Mouse (Mus musculus): ENCODE measurements at regions not wholly inside any gene's neighbourhood (a gene's known extent, or its start where the extent isn't known, plus 50 kb on each side); places are given as distances from the start of the nearest gene placed in this dataset.

- Histone ChIP-seq H3K36me3 (ENCODE audit: control insufficient read depth, insufficient read depth, low read length) (no peaks in the 10 kb centered on the region), H3K27me3 (ENCODE audit: control insufficient read depth, insufficient read depth, low read length) (no peaks in the 10 kb centered on the region), H3K9me3 (ENCODE audit: control insufficient read depth, low read length) (no peaks in the 10 kb centered on the region), H3K27ac (ENCODE audit: low read depth, low read length) (no peak overlapping the region), H3K4me1 (ENCODE audit: control insufficient read depth, insufficient read depth, low read length) (no peaks in the 10 kb centered on the region), H3K9ac (replicated peaks; ENCODE audit: low read depth, low read length) (no peak overlapping the region), H3K4me2 (ENCODE audit: low read depth, low read length) (no peak overlapping the region), H3K4me3 (ENCODE audit: low read depth, low read length) (no peak overlapping the region)
- 70% methylated on average over 18 of the region's 18 CpGs for WGBS
- peak; percentile 41; the same call in 1 of the 2 replicates for ATAC-seq (ENCODE audit: low read depth)
These were observed 167.4 kb downstream of the Triml1 start for GRCm38 (mm10) chr8:42973619-42974539.

GRCm38 (mm10) chr8:42972545-42972944 is 168.7 kb downstream of the Triml1 start:
- Histone ChIP-seq H3K4me1 (ENCODE audit: control insufficient read depth, insufficient read depth, low read length) (no peaks in the 10 kb centered on the region), H3K9me3 (ENCODE audit: control insufficient read depth, low read length) (no peaks in the 10 kb centered on the region), H3K36me3 (ENCODE audit: control insufficient read depth, insufficient read depth, low read length) (no peaks in the 10 kb centered on the region), H3K27ac (ENCODE audit: low read depth, low read length) (no peak overlapping the region), H3K9ac (replicated peaks; ENCODE audit: low read depth, low read length) (no peak overlapping the region), H3K27me3 (ENCODE audit: control insufficient read depth, insufficient read depth, low read length) (no peaks in the 10 kb centered on the region), H3K4me2 (ENCODE audit: low read depth, low read length) (no peak overlapping the region), H3K4me3 (ENCODE audit: low read depth, low read length) (no peak overlapping the region)
- no peak for ATAC-seq (ENCODE audit: low read depth)
- WGBS: 51% methylated on average over 4 of the region's 4 CpGs

GRCm38 (mm10) chr8:42967862-42968395 is 173.4 kb downstream of the Triml1 start:
- H3K27me3 ChIP-seq (ENCODE audit: control insufficient read depth, insufficient read depth, low read length): no peaks in the 10 kb centered on the region
- H3K4me3 ChIP-seq (ENCODE audit: low read depth, low read length): no peak overlapping the region
- WGBS: 28% methylated on average over 8 of the region's 8 CpGs
- no peaks in the 10 kb centered on the region for H3K4me1 ChIP-seq (ENCODE audit: control insufficient read depth, insufficient read depth, low read length)
- peak; percentile 54; the same call in 1 of the 2 replicates for ATAC-seq (ENCODE audit: low read depth)
- H3K4me2 ChIP-seq (ENCODE audit: low read depth, low read length): peak overlapping the region; percentile 24; the same call in 1 of the 2 replicates
- H3K36me3 ChIP-seq (ENCODE audit: control insufficient read depth, insufficient read depth, low read length): no peaks in the 10 kb centered on the region
- H3K9me3 ChIP-seq (ENCODE audit: control insufficient read depth, low read length): no peaks in the 10 kb centered on the region
- no peak overlapping the region for H3K9ac ChIP-seq (replicated peaks; ENCODE audit: low read depth, low read length)
- no peak overlapping the region for H3K27ac ChIP-seq (ENCODE audit: low read depth, low read length)

- Histone ChIP-seq H3K9ac (replicated peaks; ENCODE audit: low read depth, low read length) (no peak overlapping the region), H3K27ac (ENCODE audit: low read depth, low read length) (no peak overlapping the region), H3K4me2 (ENCODE audit: low read depth, low read length) (no peak overlapping the region), H3K4me3 (ENCODE audit: low read depth, low read length) (no peak overlapping the region), H3K36me3 (ENCODE audit: control insufficient read depth, insufficient read depth, low read length) (no peaks in the 10 kb centered on the region), H3K27me3 (ENCODE audit: control insufficient read depth, insufficient read depth, low read length) (no peaks in the 10 kb centered on the region), H3K9me3 (ENCODE audit: control insufficient read depth, low read length) (no peaks in the 10 kb centered on the region), H3K4me1 (ENCODE audit: control insufficient read depth, insufficient read depth, low read length) (no peaks in the 10 kb centered on the region)
- ATAC-seq (ENCODE audit: low read depth): no peak
- 80% methylated on average over 2 of the region's 2 CpGs for whole genome bisulfite sequencing
These were observed 176.8 kb downstream of the Triml1 start for GRCm38 (mm10) chr8:42964507-42964906.

GRCm38 (mm10) chr8:42958052-42958805 is 183.1 kb downstream of the Triml1 start:
- H3K4me2 ChIP-seq (ENCODE audit: low read depth, low read length): no peak overlapping the region
- no peak overlapping the region for H3K4me3 ChIP-seq (ENCODE audit: low read depth, low read length)
- H3K9ac ChIP-seq (replicated peaks; ENCODE audit: low read depth, low read length): no peak overlapping the region
- WGBS: 87% methylated on average over 11 of the region's 11 CpGs
- no peaks in the 10 kb centered on the region for H3K27me3 ChIP-seq (ENCODE audit: control insufficient read depth, insufficient read depth, low read length)
- no peaks in the 10 kb centered on the region for H3K9me3 ChIP-seq (ENCODE audit: control insufficient read depth, low read length)
- H3K27ac ChIP-seq (ENCODE audit: low read depth, low read length): no peak overlapping the region
- ATAC-seq (ENCODE audit: low read depth): no peak
- H3K4me1 ChIP-seq (ENCODE audit: control insufficient read depth, insufficient read depth, low read length): no peaks in the 10 kb centered on the region
- H3K36me3 ChIP-seq (ENCODE audit: control insufficient read depth, insufficient read depth, low read length): no peaks in the 10 kb centered on the region

- WGBS: 91% methylated on average over 3 of the region's 3 CpGs
- no peaks in the 10 kb centered on the region for H3K27me3 ChIP-seq (ENCODE audit: control insufficient read depth, insufficient read depth, low read length)
- H3K9me3 ChIP-seq (ENCODE audit: control insufficient read depth, low read length): no peaks in the 10 kb centered on the region
- H3K4me3 ChIP-seq (ENCODE audit: low read depth, low read length): no peak overlapping the region
- no peak overlapping the region for H3K9ac ChIP-seq (replicated peaks; ENCODE audit: low read depth, low read length)
- no peaks in the 10 kb centered on the region for H3K4me1 ChIP-seq (ENCODE audit: control insufficient read depth, insufficient read depth, low read length)
- no peak overlapping the region for H3K4me2 ChIP-seq (ENCODE audit: low read depth, low read length)
- no peaks in the 10 kb centered on the region for H3K36me3 ChIP-seq (ENCODE audit: control insufficient read depth, insufficient read depth, low read length)
- no peak for ATAC-seq (ENCODE audit: low read depth)
- no peak overlapping the region for H3K27ac ChIP-seq (ENCODE audit: low read depth, low read length)
These were observed 208.7 kb downstream of the Triml1 start for GRCm38 (mm10) chr8:42932609-42933008.

GRCm38 (mm10) chr8:42891658-42892057 is 249.6 kb downstream of the Triml1 start:
- no peak for ATAC-seq (ENCODE audit: low read depth)
- WGBS: 92% methylated on average over 5 of the region's 5 CpGs

GRCm38 (mm10) chr8:42886516-42886915 is 254.8 kb downstream of the Triml1 start:
- 92% methylated on average over 2 of the region's 2 CpGs for WGBS
- no peaks in the 10 kb centered on the region for H3K27me3 ChIP-seq (ENCODE audit: control insufficient read depth, insufficient read depth, low read length)
- H3K9ac ChIP-seq (replicated peaks; ENCODE audit: low read depth, low read length): no peak overlapping the region
- H3K27ac ChIP-seq (ENCODE audit: low read depth, low read length): no peak overlapping the region
- H3K4me2 ChIP-seq (ENCODE audit: low read depth, low read length): no peak overlapping the region
- no peak for ATAC-seq (ENCODE audit: low read depth)
- no peaks in the 10 kb centered on the region for H3K4me1 ChIP-seq (ENCODE audit: control insufficient read depth, insufficient read depth, low read length)
- H3K9me3 ChIP-seq (ENCODE audit: control insufficient read depth, low read length): no peaks in the 10 kb centered on the region
- H3K36me3 ChIP-seq (ENCODE audit: control insufficient read depth, insufficient read depth, low read length): no peaks in the 10 kb centered on the region
- H3K4me3 ChIP-seq (ENCODE audit: low read depth, low read length): no peak overlapping the region

More at GRCm38 (mm10) chr8:42891658-42892057, 249.6 kb downstream of the Triml1 start:
- H3K4me3 ChIP-seq (ENCODE audit: low read depth, low read length): no peak overlapping the region
- no peaks in the 10 kb centered on the region for H3K9me3 ChIP-seq (ENCODE audit: control insufficient read depth, low read length)
- H3K4me2 ChIP-seq (ENCODE audit: low read depth, low read length): no peak overlapping the region
- no peaks in the 10 kb centered on the region for H3K27me3 ChIP-seq (ENCODE audit: control insufficient read depth, insufficient read depth, low read length)
- H3K4me1 ChIP-seq (ENCODE audit: control insufficient read depth, insufficient read depth, low read length): no peaks in the 10 kb centered on the region
- no peak overlapping the region for H3K27ac ChIP-seq (ENCODE audit: low read depth, low read length)
- H3K36me3 ChIP-seq (ENCODE audit: control insufficient read depth, insufficient read depth, low read length): no peaks in the 10 kb centered on the region
- no peak overlapping the region for H3K9ac ChIP-seq (replicated peaks; ENCODE audit: low read depth, low read length)

GRCm38 (mm10) chr8:42870262-42870661 is 271.0 kb downstream of the Triml1 start:
- no peak for ATAC-seq (ENCODE audit: low read depth)
- no peak overlapping the region for H3K4me2 ChIP-seq (ENCODE audit: low read depth, low read length)
- no peaks in the 10 kb centered on the region for H3K36me3 ChIP-seq (ENCODE audit: control insufficient read depth, insufficient read depth, low read length)
- H3K4me1 ChIP-seq (ENCODE audit: control insufficient read depth, insufficient read depth, low read length): no peaks in the 10 kb centered on the region
- H3K27me3 ChIP-seq (ENCODE audit: control insufficient read depth, insufficient read depth, low read length): no peaks in the 10 kb centered on the region
- H3K9me3 ChIP-seq (ENCODE audit: control insufficient read depth, low read length): no peaks in the 10 kb centered on the region
- H3K27ac ChIP-seq (ENCODE audit: low read depth, low read length): no peak overlapping the region
- no peak overlapping the region for H3K9ac ChIP-seq (replicated peaks; ENCODE audit: low read depth, low read length)
- 83% methylated on average over 3 of the region's 3 CpGs for WGBS
- H3K4me3 ChIP-seq (ENCODE audit: low read depth, low read length): no peak overlapping the region
